Mouse (Mus musculus) small intestine, adult 2 months (tissue): ENCODE results near the gene Rras.
"Not testable (repeated sequence)": the region's sequence is repeated elsewhere in the genome, so short reads cannot be mapped to it uniquely, and the experiment has no call there.

ENCODE experiments used
- CTCF ChIP-seq: fragments of 200-500 bp; IDR thresholded peaks from 2 replicates; pipeline ENCODE4 v1.5.1; 2012; ENCODE audit warnings: low read depth, mild to moderate bottlenecking, control low read depth, inconsistent platforms, low read length, moderate library complexity, mixed read lengths; ENCODE audit not compliant: insufficient replicate concordance, insufficient read length; ENCODE audit errors: extremely low read depth
- POLR2A ChIP-seq: fragments of 200-500 bp; IDR thresholded peaks from 2 replicates; pipeline ENCODE4 v1.6.1; 2012; ENCODE audit warnings: low read depth, mild to moderate bottlenecking, control low read depth, inconsistent platforms, low read length, moderate library complexity

DNA sequence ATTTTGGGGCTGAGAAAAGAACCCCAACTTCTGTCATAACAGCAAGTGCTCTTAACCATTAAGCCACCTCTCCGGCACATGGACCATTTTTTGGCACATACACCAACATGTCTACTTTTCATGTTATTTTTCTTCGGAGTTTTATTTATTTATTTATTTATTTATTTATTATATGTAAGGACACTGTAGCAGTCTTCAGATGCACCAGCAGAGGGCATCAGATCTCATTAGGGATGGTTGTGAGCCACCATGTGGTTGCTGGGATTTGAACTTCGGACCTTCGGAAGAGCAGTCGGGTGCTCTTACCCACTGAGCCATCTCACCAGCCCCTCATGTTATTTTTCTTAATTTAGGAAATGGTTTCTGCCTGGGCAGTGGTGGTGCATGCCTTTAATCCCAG lies 6.0 kb downstream of the Rras start:
- peak; percentile 31; the same call in 1 of the 2 replicates for TF ChIP-seq CTCF
- TF ChIP-seq POLR2A, result not testable (repeated sequence)
